Mouse (Mus musculus) neutrophil, adult 83 days (primary cell): ENCODE results near the gene Ankmy1. TPM values are rescaled to one million over a fixed set of nuclear protein-coding genes. Genes with fewer than 3 reads are reported as not detected.

Source experiments
- total RNA-seq, 2 experiments: library from RNA; stranded (reverse); gene quantifications; one replicate each; pipeline ENCODE4 v1.2.4; 2023

The Ankmy1 gene
- under 1 TPM in 1 of 2 experiments, not detected in 1; 0.26 TPM for total RNA-seq

GRCm38 (mm10) chr1:92902786-92903185 lies at the start of gene Ankmy1:
Gene Ankmy1, minus strand, starts transcription at chr1:92902906.

DNA sequence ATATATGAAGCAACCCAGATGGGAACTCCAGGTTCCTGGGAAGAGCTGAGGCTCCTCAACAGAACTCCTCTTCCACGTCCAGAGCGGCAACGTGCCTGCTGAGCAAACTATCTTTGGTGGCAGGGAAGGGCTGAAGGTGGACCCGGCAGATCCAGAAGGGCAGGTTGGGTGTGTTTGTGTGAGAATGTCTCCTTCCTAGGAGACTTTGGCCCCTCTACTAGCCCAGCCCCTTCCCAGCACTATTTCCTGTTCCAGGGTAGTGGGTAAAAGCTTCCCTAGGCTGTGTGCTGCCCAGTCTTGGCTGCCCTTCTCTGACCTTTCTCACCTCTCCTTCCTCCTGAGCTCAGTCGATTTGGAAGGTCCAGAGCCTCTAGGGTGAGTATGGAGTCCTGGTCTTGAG lies 47.9 kb upstream of the Ankmy1 start, which contains the start of gene Gpr35:
Gpr35 (plus strand) TSS at position 259 of the 400 bp plus-strand sequence.

DNA sequence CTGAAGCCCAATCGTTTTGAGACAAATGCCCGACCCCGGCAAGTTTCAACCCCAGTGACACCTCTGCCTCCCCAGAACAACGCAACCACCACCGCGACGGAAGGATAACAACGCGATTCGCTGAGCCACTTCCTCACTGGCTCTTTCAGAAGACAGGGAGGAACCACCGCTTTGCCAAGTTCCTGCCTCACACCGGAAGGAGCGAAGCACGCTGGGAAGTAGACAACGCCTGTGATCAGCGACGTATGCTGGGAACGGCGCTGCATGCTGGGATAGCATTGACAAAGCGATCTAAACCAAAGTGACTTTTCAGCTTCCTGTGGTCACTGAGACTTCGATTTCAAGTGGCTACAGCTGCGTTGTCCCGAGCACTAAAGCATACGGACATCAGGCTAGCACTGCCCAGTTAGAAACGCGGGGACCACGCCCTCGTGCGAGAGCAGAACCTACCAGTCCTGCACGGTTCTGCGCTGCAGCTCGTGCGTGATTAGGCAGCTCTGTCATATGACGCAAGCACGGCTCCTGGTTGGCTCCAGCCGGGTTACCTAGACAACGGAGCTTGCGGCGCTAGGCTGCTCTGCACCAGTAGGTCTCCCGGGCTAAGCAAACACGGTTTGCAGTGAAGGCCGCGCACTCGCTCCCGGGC lies 31.6 kb upstream of the Ankmy1 start, which contains the start of gene Capn10:
Capn10 (plus strand) TSS at position 195 of the 646 bp plus-strand sequence.

DNA sequence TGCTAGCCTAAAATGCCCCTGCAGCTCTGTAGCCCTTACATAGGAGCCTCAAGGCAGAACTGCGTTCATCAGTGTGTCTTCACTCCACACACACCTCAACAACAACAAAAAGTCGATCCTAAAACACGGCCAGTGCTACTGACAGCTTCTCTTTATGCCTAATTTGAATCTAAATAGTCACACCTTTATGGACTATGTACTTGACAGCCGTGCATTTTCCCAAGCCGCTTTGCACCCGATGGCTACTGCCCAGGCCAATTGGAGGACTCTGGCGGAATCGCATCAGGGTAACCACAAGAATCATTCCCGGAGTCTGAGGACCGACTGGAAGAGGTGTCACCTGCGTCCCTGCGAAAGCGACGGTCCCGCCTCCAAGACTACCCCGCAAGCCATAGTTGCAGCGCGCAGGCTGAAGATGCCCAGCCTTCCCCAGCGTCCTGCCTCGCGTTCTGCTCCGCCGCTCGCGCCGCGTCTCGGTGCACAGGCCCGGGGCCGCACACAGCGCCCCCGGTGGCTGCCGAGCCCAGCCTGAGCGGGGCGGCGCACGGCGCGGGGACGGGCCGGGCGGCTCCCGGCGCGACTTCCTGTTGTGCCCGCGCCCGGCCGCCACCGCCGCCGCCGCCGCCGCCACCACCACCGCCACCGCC lies 7.7 kb upstream of the Ankmy1 start, which contains the start of gene Rnpepl1:
Rnpepl1 (plus strand) TSS at position 545 of the 647 bp plus-strand sequence.

DNA sequence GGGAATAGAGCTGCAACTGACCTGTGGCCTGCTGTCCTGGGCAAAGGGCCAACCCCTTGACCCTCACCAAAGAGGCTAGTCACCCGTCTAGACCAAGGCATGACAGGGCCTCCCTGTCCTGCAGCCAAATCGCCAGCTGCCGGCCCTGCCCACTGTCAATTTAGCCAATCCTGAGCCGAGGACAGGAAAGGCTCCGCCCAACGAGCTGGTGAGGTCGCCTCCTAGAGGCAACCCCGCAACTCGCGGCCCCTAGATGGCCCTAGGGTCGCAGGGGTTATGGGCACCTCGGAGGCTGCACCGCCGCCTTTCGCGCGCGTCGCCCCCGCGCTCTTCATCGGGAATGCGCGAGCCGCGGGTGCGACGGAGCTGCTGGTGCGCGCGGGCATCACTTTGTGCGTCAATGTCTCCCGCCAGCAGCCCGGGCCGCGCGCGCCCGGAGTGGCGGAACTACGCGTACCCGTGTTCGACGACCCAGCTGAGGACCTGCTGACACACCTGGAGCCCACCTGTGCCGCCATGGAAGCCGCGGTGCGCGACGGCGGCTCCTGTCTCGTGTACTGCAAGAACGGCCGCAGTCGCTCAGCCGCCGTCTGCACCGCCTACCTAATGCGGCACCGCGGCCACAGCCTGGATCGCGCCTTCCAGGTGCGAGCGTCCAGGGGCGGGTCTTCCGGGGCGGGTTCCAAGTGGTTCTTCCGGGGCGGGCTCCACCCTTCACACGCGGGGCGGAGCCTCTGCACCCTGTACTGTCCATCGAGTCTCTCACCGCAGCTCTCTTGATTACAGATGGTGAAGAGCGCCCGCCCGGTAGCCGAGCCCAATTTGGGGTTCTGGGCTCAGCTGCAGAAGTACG lies 4.3 kb upstream of the Ankmy1 start, which contains the start of gene Dusp28:
Dusp28 (plus strand) TSS at position 203 of the 853 bp plus-strand sequence.

DNA sequence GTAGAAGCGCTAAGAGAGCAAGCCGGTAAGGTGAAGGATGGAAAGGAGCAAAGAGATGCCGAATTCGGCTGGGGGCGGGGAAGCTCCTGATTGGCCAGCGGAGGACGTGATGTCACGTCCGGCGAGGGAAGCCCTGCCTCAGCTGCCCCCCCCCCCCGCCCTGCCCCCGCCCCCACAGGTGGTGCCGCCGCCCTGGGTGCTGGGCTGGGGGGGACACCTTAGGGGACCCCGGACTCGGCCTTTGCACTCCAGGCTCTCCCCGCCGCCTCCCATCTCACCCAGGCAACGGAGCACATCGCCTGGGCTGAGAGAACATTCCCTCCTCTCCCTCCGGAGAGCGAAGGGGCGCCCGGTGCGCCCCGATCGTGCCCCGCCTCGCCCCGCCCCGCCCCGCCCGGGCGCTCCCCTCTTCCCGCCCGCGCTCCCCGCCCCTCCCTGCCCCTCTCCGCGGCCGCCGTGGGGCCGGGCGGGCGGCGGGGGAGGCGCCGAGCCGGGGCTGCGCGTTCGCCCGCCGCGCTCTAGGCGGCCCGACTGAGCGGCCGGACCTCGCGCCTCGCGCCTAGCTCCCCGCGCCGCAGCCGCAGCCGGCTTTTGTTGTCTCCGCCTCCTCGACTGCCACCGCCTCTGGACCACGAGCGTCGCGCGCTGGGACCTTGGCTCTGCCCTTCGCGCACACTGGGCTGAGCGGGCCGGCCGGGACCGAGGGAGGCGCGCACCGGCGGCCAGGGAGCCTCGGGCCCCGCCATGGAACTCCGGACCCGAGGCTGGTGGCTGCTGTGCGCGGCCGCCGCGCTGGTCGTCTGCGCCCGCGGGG lies 71.3 kb downstream of the Ankmy1 start, which contains the start of gene Gpc1:
Gpc1 (plus strand) TSS at position 458 of the 814 bp plus-strand sequence.

Other genes starting within 250 kb of the Ankmy1 start
- gene Gpc1, start 71.3 kb downstream of the Ankmy1 start, total RNA-seq = 10 to 100 TPM; 29.9 to 38.4 TPM
- 1 to 10 TPM; 1.7 to 2.5 TPM for gene Dusp28, start 4.1 kb upstream of the Ankmy1 start, total RNA-seq
- 10 to 100 TPM; 71.9 TPM for gene Rnpepl1, start 7.9 kb upstream of the Ankmy1 start, total RNA-seq
- 10 to 100 TPM; 15.5 to 18.4 TPM for gene Capn10, start 31.5 kb upstream of the Ankmy1 start, total RNA-seq
- gene Gpr35, start 48.0 kb upstream of the Ankmy1 start, total RNA-seq = 10 to 100 TPM; 21.5 to 29.4 TPM
- gene Aqp12, start 103.4 kb upstream of the Ankmy1 start, total RNA-seq = not detected
- under 1 TPM; 0.15 to 0.20 TPM for gene Kif1a, start 199.0 kb upstream of the Ankmy1 start, total RNA-seq
- not detected for gene Agxt, start 232.3 kb upstream of the Ankmy1 start, total RNA-seq